Mouse (Mus musculus): ENCODE results near the gene Amh. TPM values are rescaled to one million over a fixed set of nuclear protein-coding genes. Genes with fewer than 3 reads are reported as not detected.

The Amh gene
- polyA plus RNA-seq (2012; rRNA removed) = 0.40 and 0.62 TPM in 2 replicates

GRCm38 (mm10) chr10:80804916-80805315, at the start of gene Amh:
TSS of gene Amh (plus strand) at chr10:80805243.
- DNase-seq (ENCODE audit: low spot score) = no peak

- no peak for DNase-seq (ENCODE audit: low spot score)
Observed at GRCm38 (mm10) chr10:80755291-80756015, 49.6 kb upstream of the Amh start.

- DNase-seq (ENCODE audit: low spot score) = no peak
Observed at GRCm38 (mm10) chr10:80756099-80756498, 48.9 kb upstream of the Amh start.

GRCm38 (mm10) chr10:80756509-80756908, 48.5 kb upstream of the Amh start:
- DNase-seq (ENCODE audit: low spot score) = no peak

- DNase-seq (ENCODE audit: low spot score) = no peak
Observed at GRCm38 (mm10) chr10:80756967-80757366, 48.1 kb upstream of the Amh start.

- peak; percentile 49 for DNase-seq (ENCODE audit: low spot score)
Observed at GRCm38 (mm10) chr10:80757717-80758116, 47.3 kb upstream of the Amh start.

GRCm38 (mm10) chr10:80758651-80759050, 46.4 kb upstream of the Amh start:
- no peak for DNase-seq (ENCODE audit: low spot score)

GRCm38 (mm10) chr10:80760596-80761524, 44.2 kb upstream of the Amh start:
- no peak for DNase-seq (ENCODE audit: low spot score)

GRCm38 (mm10) chr10:80761821-80762220, 43.2 kb upstream of the Amh start:
- DNase-seq (ENCODE audit: low spot score) = no peak

GRCm38 (mm10) chr10:80763502-80763901, 41.5 kb upstream of the Amh start:
- DNase-seq (ENCODE audit: low spot score) = no peak

- DNase-seq (ENCODE audit: low spot score) = no peak
Observed at GRCm38 (mm10) chr10:80765746-80766145, 39.3 kb upstream of the Amh start.

- no peak for DNase-seq (ENCODE audit: low spot score)
Observed at GRCm38 (mm10) chr10:80766161-80766815, 38.8 kb upstream of the Amh start.

GRCm38 (mm10) chr10:80768365-80768764, 36.7 kb upstream of the Amh start:
- DNase-seq (ENCODE audit: low spot score) = no peak

GRCm38 (mm10) chr10:80773816-80774215, 31.2 kb upstream of the Amh start:
- DNase-seq (ENCODE audit: low spot score) = no peak

GRCm38 (mm10) chr10:80774549-80774948, 30.5 kb upstream of the Amh start:
- peak; percentile 57 for DNase-seq (ENCODE audit: low spot score)

GRCm38 (mm10) chr10:80774981-80775380, 30.1 kb upstream of the Amh start:
- DNase-seq (ENCODE audit: low spot score) = no peak

- DNase-seq (ENCODE audit: low spot score) = no peak
Observed at GRCm38 (mm10) chr10:80775731-80776130, 29.3 kb upstream of the Amh start.

GRCm38 (mm10) chr10:80776358-80776869, 28.6 kb upstream of the Amh start:
- DNase-seq (ENCODE audit: low spot score) = no peak

- no peak for DNase-seq (ENCODE audit: low spot score)
Observed at GRCm38 (mm10) chr10:80777123-80777522, 27.9 kb upstream of the Amh start.

- no peak for DNase-seq (ENCODE audit: low spot score)
Observed at GRCm38 (mm10) chr10:80779565-80779964, 25.5 kb upstream of the Amh start.

- no peak for DNase-seq (ENCODE audit: low spot score)
Observed at GRCm38 (mm10) chr10:80784302-80784701, 20.7 kb upstream of the Amh start.

GRCm38 (mm10) chr10:80784871-80785270, 20.2 kb upstream of the Amh start:
- DNase-seq (ENCODE audit: low spot score) = no peak

All from urinary bladder, adult 2 months (tissue).